Mouse (Mus musculus) splenic B cell, adult 2 months (primary cell): ENCODE data around the gene Dhx8.
A peak's percentile ranks its signal among the peaks of the same experiment; 100 is the strongest.

Experiments
- DNase-seq: peaks from one replicate; pipeline ENCODE4 v3.0.0-alpha.2; 2011; ENCODE audit warnings: low read depth, low spot score
- H3K27me3 ChIP-seq: 2 replicates; pipeline ENCODE4 v1.6.1; 2012; ENCODE audit warnings: mild to moderate bottlenecking, low read length, moderate library complexity, mixed read lengths; ENCODE audit not compliant: control insufficient read depth, poor library complexity, insufficient read depth, severe bottlenecking
- H3K36me3 ChIP-seq: 2 replicates; pipeline ENCODE4 v1.6.1; 2012; ENCODE audit warnings: mild to moderate bottlenecking, low read length, moderate library complexity, mixed read lengths; ENCODE audit not compliant: control insufficient read depth, poor library complexity, insufficient read depth, severe bottlenecking

The Dhx8 gene

DNA sequence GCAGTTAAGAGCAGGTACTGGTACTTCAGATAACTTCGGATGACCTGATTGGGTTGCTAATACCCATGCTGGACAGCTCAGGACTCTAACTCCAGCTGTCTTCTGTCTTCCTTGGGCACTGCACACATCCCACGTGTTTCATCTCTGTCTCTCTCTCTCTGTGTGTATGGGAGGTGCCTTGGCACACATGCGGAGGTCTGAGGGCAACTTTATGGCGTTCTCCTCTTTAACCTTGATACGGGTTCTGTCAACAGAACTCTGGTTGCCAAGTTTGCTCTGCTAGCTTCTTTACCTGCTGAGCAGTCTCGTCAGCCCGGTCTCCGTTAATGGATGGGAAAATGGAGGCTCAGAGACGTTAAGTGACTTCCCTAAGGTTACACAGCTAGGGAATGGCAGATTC lies 19.9 kb upstream of the Dhx8 start:
- no peaks in the 10 kb centered on the region for H3K27me3 ChIP-seq
- no peaks in the 10 kb centered on the region for H3K36me3 ChIP-seq
- no peak for DNase-seq

- H3K27me3 ChIP-seq: no peaks in the 10 kb centered on the region
- no peak for DNase-seq
These were observed 18.7 kb upstream of the Dhx8 start for GRCm38 (mm10) chr11:101714012-101714411.

DNA sequence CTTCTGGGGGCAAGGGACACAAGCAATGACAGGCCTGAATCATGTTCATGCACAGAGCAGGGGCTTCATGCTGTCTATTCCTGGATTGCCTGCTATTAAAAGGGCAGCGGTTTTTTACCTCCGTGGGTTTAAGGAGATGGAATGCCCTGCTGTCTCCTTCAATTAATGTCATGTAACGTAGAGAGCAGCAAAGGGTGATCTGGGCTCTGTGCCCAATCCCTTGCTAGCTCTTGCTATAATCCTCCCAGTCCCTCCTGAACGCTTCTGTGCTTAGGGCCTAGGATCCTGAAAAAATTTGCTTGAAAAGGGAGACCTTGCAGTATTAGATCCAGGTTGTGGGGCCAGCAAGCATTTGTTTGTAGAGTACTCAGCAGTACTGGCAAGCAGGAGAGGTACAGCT lies 14.4 kb upstream of the Dhx8 start:
- no peak for DNase-seq
- Histone ChIP-seq H3K36me3 (no peaks in the 10 kb centered on the region), H3K27me3 (no peaks in the 10 kb centered on the region)

More at GRCm38 (mm10) chr11:101714012-101714411, 18.7 kb upstream of the Dhx8 start:
- no peaks in the 10 kb centered on the region for H3K36me3 ChIP-seq

DNA sequence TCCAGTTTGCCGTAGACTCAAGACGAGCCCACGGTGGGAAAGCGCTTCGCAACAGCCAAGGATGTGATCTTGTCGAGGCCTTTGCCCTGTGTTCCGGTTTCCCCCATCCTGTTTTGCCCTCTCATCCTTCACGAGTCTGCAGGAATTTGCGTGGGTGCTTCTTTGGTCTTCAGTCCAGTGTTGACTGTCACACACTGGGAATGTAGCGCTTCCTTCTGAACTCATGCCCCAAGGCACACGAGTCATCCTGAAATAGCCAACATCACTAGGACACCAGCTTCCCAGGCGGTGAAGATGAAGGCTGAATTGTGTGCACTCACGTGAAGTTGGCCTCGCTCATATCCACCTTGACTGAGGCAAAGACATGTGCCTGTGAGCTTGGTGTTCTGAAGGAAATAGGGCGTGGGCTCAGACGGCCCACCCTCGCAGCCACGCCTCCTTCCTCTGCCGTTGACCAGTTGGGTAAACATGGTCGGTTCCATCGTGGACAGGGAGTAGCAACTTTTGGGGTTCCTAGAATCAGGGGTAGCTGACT lies 12.7 kb upstream of the Dhx8 start:
- DNase-seq: no peak
- H3K36me3 ChIP-seq: no peaks in the 10 kb centered on the region
- H3K27me3 ChIP-seq: no peaks in the 10 kb centered on the region

GRCm38 (mm10) chr11:101725043-101725442 lies 7.7 kb upstream of the Dhx8 start:
- no peak for DNase-seq
- Histone ChIP-seq H3K27me3 (no peaks in the 10 kb centered on the region), H3K36me3 (no peaks in the 10 kb centered on the region)

- no peak for DNase-seq
- H3K27me3 ChIP-seq: no peaks in the 10 kb centered on the region
These were observed 6.0 kb upstream of the Dhx8 start for GRCm38 (mm10) chr11:101726765-101727164.

DNA sequence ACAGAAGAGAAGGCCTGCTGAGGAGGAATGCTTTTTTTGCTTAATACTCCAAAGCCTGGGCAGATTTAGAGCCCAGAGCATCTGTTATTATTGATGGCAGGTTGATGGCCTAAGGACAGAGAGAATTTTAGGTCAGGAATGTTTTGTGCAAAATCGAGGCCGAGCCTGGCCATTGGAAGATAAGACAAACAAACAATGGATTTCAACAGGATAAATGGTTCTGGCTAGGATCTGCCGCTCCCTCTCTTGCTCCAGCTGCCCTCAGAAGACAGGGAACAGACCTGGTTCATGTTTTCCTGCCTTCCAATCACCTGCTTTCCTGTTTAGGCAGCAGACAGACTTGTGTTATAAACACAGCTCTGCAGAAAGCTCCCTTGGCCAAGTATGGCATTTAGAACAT lies 3.4 kb upstream of the Dhx8 start:
- Histone ChIP-seq H3K36me3 (no peaks in the 10 kb centered on the region), H3K27me3 (no peaks in the 10 kb centered on the region)
- DNase-seq: no peak

More at GRCm38 (mm10) chr11:101726765-101727164, 6.0 kb upstream of the Dhx8 start:
- no peaks in the 10 kb centered on the region for H3K36me3 ChIP-seq

DNA sequence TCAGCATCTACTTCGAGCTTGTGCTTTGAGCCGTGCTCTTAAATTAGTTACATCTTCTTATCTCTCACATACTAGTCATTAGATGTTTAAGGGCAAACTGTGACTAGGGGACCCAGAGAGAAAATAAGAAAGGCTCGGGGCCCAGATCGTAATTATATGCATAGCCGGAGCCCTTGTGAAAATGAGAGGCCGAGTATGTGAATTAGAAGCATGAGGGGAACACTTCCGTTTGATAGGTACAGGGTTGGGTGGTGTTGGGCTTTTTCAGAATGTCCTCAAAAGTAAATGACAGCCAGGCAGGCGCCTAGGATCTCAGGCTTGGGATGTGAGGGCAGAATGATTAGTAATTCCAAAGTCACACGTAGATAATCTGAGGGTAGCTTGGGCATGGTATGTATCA lies 877 bp downstream of the Dhx8 start:
- peaks cover 10% of the 10 kb centered on the region for H3K36me3 ChIP-seq
- no peak for DNase-seq
- no peaks in the 10 kb centered on the region for H3K27me3 ChIP-seq

DNA sequence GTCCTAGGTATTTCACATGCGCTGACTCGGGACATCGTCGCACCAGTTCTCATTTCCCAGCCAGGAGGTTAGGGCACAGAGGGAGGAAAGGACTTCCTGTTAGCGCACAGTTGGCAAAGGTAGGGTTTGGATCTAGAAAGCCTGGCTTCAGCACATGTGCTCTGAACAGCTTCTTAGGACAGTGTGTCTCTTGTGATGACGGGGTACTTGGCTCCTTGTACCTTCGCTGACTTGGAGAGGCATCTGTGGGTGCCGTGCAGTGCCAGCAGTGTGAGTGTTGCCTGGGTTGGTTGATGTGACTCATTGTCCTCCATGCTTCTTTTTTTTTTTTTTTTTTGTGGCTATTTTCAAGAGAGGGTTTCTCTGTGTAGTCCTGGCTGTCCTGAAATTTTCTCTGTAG lies 23.9 kb downstream of the Dhx8 start:
- no peak for DNase-seq
- no peaks in the 10 kb centered on the region for H3K27me3 ChIP-seq
- H3K36me3 ChIP-seq: peaks cover 6% of the 10 kb centered on the region

- H3K27me3 ChIP-seq: no peaks in the 10 kb centered on the region
- DNase-seq: no peak
- peaks cover 6% of the 10 kb centered on the region for H3K36me3 ChIP-seq
These were observed 24.6 kb downstream of the Dhx8 start for GRCm38 (mm10) chr11:101757366-101757765.

DNA sequence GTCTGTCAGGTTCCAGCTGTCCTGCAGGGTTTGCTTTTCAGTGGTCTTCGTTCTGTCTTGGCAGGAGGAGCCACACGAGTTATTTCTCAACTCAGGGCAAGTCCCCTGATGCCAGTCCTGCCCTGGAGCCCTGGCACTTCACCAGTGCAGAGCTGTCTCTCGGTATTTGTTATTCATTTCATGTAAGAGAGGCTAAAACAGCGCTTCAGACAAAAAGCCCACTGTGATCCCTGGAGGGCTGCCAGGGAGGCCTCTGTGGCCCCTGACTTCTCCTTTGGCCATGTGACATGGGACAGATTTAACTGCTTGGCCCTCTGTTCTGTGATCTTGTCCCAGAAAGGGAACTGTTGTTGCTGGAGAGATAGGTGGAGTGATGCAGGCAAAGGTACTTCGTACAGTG lies 25.7 kb downstream of the Dhx8 start:
- Histone ChIP-seq H3K27me3 (no peaks in the 10 kb centered on the region), H3K36me3 (peaks cover 6% of the 10 kb centered on the region)
- DNase-seq: no peak

GRCm38 (mm10) chr11:101759530-101759929 lies 26.8 kb downstream of the Dhx8 start:
- H3K27me3 ChIP-seq: no peaks in the 10 kb centered on the region
- peaks cover 6% of the 10 kb centered on the region for H3K36me3 ChIP-seq
- no peak for DNase-seq

- no peaks in the 10 kb centered on the region for H3K27me3 ChIP-seq
- DNase-seq: peak; percentile 74
- peaks cover 11% of the 10 kb centered on the region; the same call in 1 of the 2 replicates for H3K36me3 ChIP-seq
These were observed 31.0 kb downstream of the Dhx8 start for GRCm38 (mm10) chr11:101763723-101764122.

DNA sequence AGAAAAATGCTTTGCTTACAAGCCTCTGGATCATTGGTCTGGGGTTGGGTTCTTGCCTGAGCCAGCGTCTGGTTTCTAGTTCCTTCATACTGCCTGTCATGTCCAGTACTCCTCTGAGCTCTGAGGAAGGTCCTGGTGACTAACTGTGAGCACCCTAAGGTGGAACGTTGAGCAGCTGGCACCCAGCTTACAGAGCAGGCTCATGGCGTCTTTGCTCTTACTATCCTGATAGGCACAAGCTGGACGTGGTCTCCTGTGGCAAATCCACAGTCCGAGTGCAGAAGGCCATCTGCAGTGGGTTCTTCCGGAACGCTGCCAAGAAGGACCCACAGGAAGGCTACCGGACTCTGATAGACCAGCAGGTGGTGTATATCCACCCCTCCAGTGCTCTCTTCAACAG lies 31.8 kb downstream of the Dhx8 start:
- Histone ChIP-seq H3K27me3 (no peaks in the 10 kb centered on the region), H3K36me3 (peaks cover 11% of the 10 kb centered on the region; the same call in 1 of the 2 replicates)
- no peak for DNase-seq

DNA sequence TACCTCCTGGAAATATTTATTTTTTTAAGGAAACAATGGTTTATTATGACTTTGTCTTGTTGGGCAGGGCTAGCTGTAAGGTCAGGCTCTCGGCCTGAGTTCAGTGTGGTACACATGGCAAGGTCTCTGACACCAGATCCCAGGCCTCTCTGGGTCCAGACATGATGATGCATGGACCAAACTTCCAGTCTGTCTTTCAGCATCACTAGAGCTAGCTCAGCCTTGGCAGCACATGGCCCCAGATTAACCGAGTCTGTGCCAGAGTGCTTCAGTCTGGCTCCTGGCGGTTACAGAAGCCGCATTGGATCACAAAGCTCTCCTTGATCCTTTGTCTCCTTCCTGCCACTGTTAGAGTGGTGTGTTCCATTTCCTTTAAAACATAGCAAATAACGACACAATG lies 34.6 kb downstream of the Dhx8 start:
- peaks cover 10% of the 10 kb centered on the region; the same call in 1 of the 2 replicates for H3K36me3 ChIP-seq
- no peaks in the 10 kb centered on the region for H3K27me3 ChIP-seq
- DNase-seq: no peak

GRCm38 (mm10) chr11:101768721-101769120 lies 36.0 kb downstream of the Dhx8 start:
- Histone ChIP-seq H3K27me3 (no peaks in the 10 kb centered on the region), H3K36me3 (peaks cover 10% of the 10 kb centered on the region; the same call in 1 of the 2 replicates)
- no peak for DNase-seq
